Mouse (Mus musculus): ENCODE results near the gene Enpp5. TPM values are rescaled to one million over a fixed set of nuclear protein-coding genes. Genes with fewer than 3 reads are reported as not detected.
A peak's percentile ranks its signal among the peaks of the same experiment; 100 is the strongest.

Gene Enpp5
- polyA plus RNA-seq, 1 experiment from 2014 or later = 21.9 TPM

GRCm38 (mm10) chr17:44060781-44061180 is 17.8 kb upstream of the Enpp5 start:
- WGBS = 93% methylated on average over 1 of the region's 1 CpGs
- no peak overlapping the region for H3K27ac ChIP-seq (replicated peaks)
- H3K4me2 ChIP-seq (replicated peaks) = no peak overlapping the region
- ATAC-seq (ENCODE audit: insufficient number of reproducible peaks, low FRiP score, low TSS enrichment, low read depth) = no peak
- H3K9ac ChIP-seq = no peak overlapping the region
- H3K4me3 ChIP-seq (replicated peaks) = no peak overlapping the region
- no peaks in the 10 kb centered on the region for H3K27me3 ChIP-seq
- H3K9me3 ChIP-seq (replicated peaks) = no peaks in the 10 kb centered on the region
- no peaks in the 10 kb centered on the region for H3K4me1 ChIP-seq
- no peaks in the 10 kb centered on the region for H3K36me3 ChIP-seq

- H3K9ac ChIP-seq = no peak overlapping the region
- H3K27me3 ChIP-seq = no peaks in the 10 kb centered on the region
- no peak overlapping the region for H3K4me3 ChIP-seq (replicated peaks)
- H3K4me1 ChIP-seq = no peaks in the 10 kb centered on the region
- H3K4me2 ChIP-seq (replicated peaks) = no peak overlapping the region
- peak; percentile 47; the same call in 1 of the 2 replicates for ATAC-seq (ENCODE audit: insufficient number of reproducible peaks, low FRiP score, low TSS enrichment, low read depth)
- no peak overlapping the region for H3K27ac ChIP-seq (replicated peaks)
- no peaks in the 10 kb centered on the region for H3K36me3 ChIP-seq
- H3K9me3 ChIP-seq (replicated peaks) = no peaks in the 10 kb centered on the region
- 43% methylated on average over 5 of the region's 5 CpGs for WGBS
These were observed 17.2 kb upstream of the Enpp5 start for GRCm38 (mm10) chr17:44061289-44061890.

- 69% methylated on average over 6 of the region's 6 CpGs for WGBS
- H3K4me1 ChIP-seq = no peaks in the 10 kb centered on the region
- no peaks in the 10 kb centered on the region for H3K9me3 ChIP-seq (replicated peaks)
- no peak overlapping the region for H3K27ac ChIP-seq (replicated peaks)
- H3K27me3 ChIP-seq = no peaks in the 10 kb centered on the region
- no peaks in the 10 kb centered on the region for H3K36me3 ChIP-seq
- H3K4me3 ChIP-seq (replicated peaks) = no peak overlapping the region
- H3K9ac ChIP-seq = no peak overlapping the region
- no peak for ATAC-seq (ENCODE audit: insufficient number of reproducible peaks, low FRiP score, low TSS enrichment, low read depth)
- no peak overlapping the region for H3K4me2 ChIP-seq (replicated peaks)
These were observed 9.7 kb upstream of the Enpp5 start for GRCm38 (mm10) chr17:44068876-44069275.

GRCm38 (mm10) chr17:44071680-44072079 is 6.9 kb upstream of the Enpp5 start:
- Histone ChIP-seq H3K4me3 (replicated peaks) (no peak overlapping the region), H3K4me2 (replicated peaks) (no peak overlapping the region), H3K36me3 (no peaks in the 10 kb centered on the region), H3K27me3 (no peaks in the 10 kb centered on the region), H3K9ac (no peak overlapping the region), H3K4me1 (no peaks in the 10 kb centered on the region), H3K27ac (replicated peaks) (no peak overlapping the region), H3K9me3 (replicated peaks) (no peaks in the 10 kb centered on the region)
- ATAC-seq (ENCODE audit: insufficient number of reproducible peaks, low FRiP score, low TSS enrichment, low read depth) = no peak

GRCm38 (mm10) chr17:44075601-44076000 is 3.0 kb upstream of the Enpp5 start:
- WGBS = 81% methylated on average over 3 of the region's 3 CpGs
- Histone ChIP-seq H3K4me2 (replicated peaks) (no peak overlapping the region), H3K4me3 (replicated peaks) (no peak overlapping the region), H3K27ac (replicated peaks) (no peak overlapping the region), H3K9me3 (replicated peaks) (no peaks in the 10 kb centered on the region), H3K4me1 (peaks cover 4% of the 10 kb centered on the region; the same call in 1 of the 2 replicates), H3K27me3 (no peaks in the 10 kb centered on the region; the same call in 1 of the 2 replicates), H3K36me3 (no peaks in the 10 kb centered on the region), H3K9ac (no peak overlapping the region)
- no peak for ATAC-seq (ENCODE audit: insufficient number of reproducible peaks, low FRiP score, low TSS enrichment, low read depth)

GRCm38 (mm10) chr17:44076051-44076680 is 2.4 kb upstream of the Enpp5 start:
- no peak overlapping the region for H3K4me3 ChIP-seq (replicated peaks)
- H3K27ac ChIP-seq (replicated peaks) = no peak overlapping the region
- H3K9ac ChIP-seq = no peak overlapping the region
- no peaks in the 10 kb centered on the region; the same call in 1 of the 2 replicates for H3K27me3 ChIP-seq
- H3K4me2 ChIP-seq (replicated peaks) = no peak overlapping the region
- ATAC-seq (ENCODE audit: insufficient number of reproducible peaks, low FRiP score, low TSS enrichment, low read depth) = no peak
- no peaks in the 10 kb centered on the region for H3K36me3 ChIP-seq
- no peaks in the 10 kb centered on the region for H3K9me3 ChIP-seq (replicated peaks)
- 49% methylated on average over 6 of the region's 6 CpGs for WGBS
- peaks cover 4% of the 10 kb centered on the region; the same call in 1 of the 2 replicates for H3K4me1 ChIP-seq

GRCm38 (mm10) chr17:44077146-44077842 is 1.3 kb upstream of the Enpp5 start:
- WGBS = 79% methylated on average over 12 of the region's 12 CpGs
- no peak for ATAC-seq (ENCODE audit: insufficient number of reproducible peaks, low FRiP score, low TSS enrichment, low read depth)

GRCm38 (mm10) chr17:44077843-44078160 is 811 bp upstream of the Enpp5 start:
- Histone ChIP-seq H3K4me2 (replicated peaks) (no peak overlapping the region), H3K9me3 (replicated peaks) (no peaks in the 10 kb centered on the region), H3K4me3 (replicated peaks) (no peak overlapping the region), H3K9ac (no peak overlapping the region), H3K27me3 (no peaks in the 10 kb centered on the region; the same call in 1 of the 2 replicates), H3K4me1 (peaks cover 4% of the 10 kb centered on the region; the same call in 1 of the 2 replicates), H3K36me3 (no peaks in the 10 kb centered on the region), H3K27ac (replicated peaks) (no peak overlapping the region)
- ATAC-seq (ENCODE audit: insufficient number of reproducible peaks, low FRiP score, low TSS enrichment, low read depth) = no peak
- WGBS = 55% methylated on average over 2 of the region's 2 CpGs

More at GRCm38 (mm10) chr17:44077146-44077842, 1.3 kb upstream of the Enpp5 start:
- Histone ChIP-seq H3K4me3 (replicated peaks) (no peak overlapping the region), H3K27ac (replicated peaks) (no peak overlapping the region), H3K36me3 (no peaks in the 10 kb centered on the region), H3K9ac (no peak overlapping the region), H3K4me2 (replicated peaks) (no peak overlapping the region), H3K4me1 (peaks cover 4% of the 10 kb centered on the region; the same call in 1 of the 2 replicates), H3K9me3 (replicated peaks) (no peaks in the 10 kb centered on the region), H3K27me3 (no peaks in the 10 kb centered on the region; the same call in 1 of the 2 replicates)

GRCm38 (mm10) chr17:44083156-44083555 is 4.5 kb downstream of the Enpp5 start:
- no peak for ATAC-seq (ENCODE audit: insufficient number of reproducible peaks, low FRiP score, low TSS enrichment, low read depth)
- 83% methylated on average over 4 of the region's 4 CpGs for WGBS
- H3K27ac ChIP-seq (replicated peaks) = no peak overlapping the region
- H3K36me3 ChIP-seq = no peaks in the 10 kb centered on the region
- H3K27me3 ChIP-seq = no peaks in the 10 kb centered on the region
- H3K4me1 ChIP-seq = peaks cover 4% of the 10 kb centered on the region; the same call in 1 of the 2 replicates
- no peak overlapping the region for H3K4me3 ChIP-seq (replicated peaks)
- no peak overlapping the region for H3K4me2 ChIP-seq (replicated peaks)
- no peak overlapping the region for H3K9ac ChIP-seq
- H3K9me3 ChIP-seq (replicated peaks) = no peaks in the 10 kb centered on the region

- Histone ChIP-seq H3K4me3 (replicated peaks) (no peak overlapping the region), H3K36me3 (no peaks in the 10 kb centered on the region), H3K27ac (replicated peaks) (no peak overlapping the region), H3K27me3 (no peaks in the 10 kb centered on the region), H3K9me3 (replicated peaks) (no peaks in the 10 kb centered on the region), H3K4me1 (no peaks in the 10 kb centered on the region), H3K9ac (no peak overlapping the region), H3K4me2 (replicated peaks) (no peak overlapping the region)
- no peak for ATAC-seq (ENCODE audit: insufficient number of reproducible peaks, low FRiP score, low TSS enrichment, low read depth)
- 88% methylated on average over 3 of the region's 3 CpGs for WGBS
These were observed 9.6 kb downstream of the Enpp5 start for GRCm38 (mm10) chr17:44088226-44088625.

- Histone ChIP-seq H3K9me3 (replicated peaks) (no peaks in the 10 kb centered on the region), H3K27me3 (no peaks in the 10 kb centered on the region), H3K9ac (no peak overlapping the region), H3K27ac (replicated peaks) (no peak overlapping the region), H3K4me3 (replicated peaks) (no peak overlapping the region), H3K4me2 (replicated peaks) (no peak overlapping the region), H3K4me1 (no peaks in the 10 kb centered on the region), H3K36me3 (no peaks in the 10 kb centered on the region)
- 60% methylated on average over 2 of the region's 2 CpGs for WGBS
- ATAC-seq (ENCODE audit: insufficient number of reproducible peaks, low FRiP score, low TSS enrichment, low read depth) = no peak
These were observed 12.3 kb downstream of the Enpp5 start for GRCm38 (mm10) chr17:44090916-44091315.
